Mouse (Mus musculus) heart, postnatal 14 days (tissue): ENCODE measurements around the gene Sowaha. TPM values are rescaled to one million over a fixed set of nuclear protein-coding genes. Genes with fewer than 3 reads are reported as not detected.

ENCODE experiments used
- DNase-seq, 2 experiments: peaks; one replicate each; pipeline ENCODE4 v3.0.0; 2021 to 2022
- intact Hi-C: fragments of 180-260 bp; cut with DNase I; formaldehyde crosslinking; loops from one replicate; pipeline ENCODE4 v1.15.1; 2025
- total RNA-seq, 2 experiments: library from RNA; stranded (reverse); gene quantifications; 2 replicates each; pipeline ENCODE4 v1.2.3; 2021

The Sowaha gene
- total RNA-seq, 2 experiments from 2014 or later = 0.07 TPM

- intact Hi-C loops = no loop called here
- DNase-seq = peak in 1 of 2 experiments; percentile 22
Observed at GRCm38 (mm10) chr11:53478383-53479170, 1.5 kb downstream of the Sowaha start.

GRCm38 (mm10) chr11:53477833-53478232, 2.2 kb downstream of the Sowaha start:
- no peak for DNase-seq
- intact Hi-C loops = no loop called here

- intact Hi-C loops = no loop called here
- DNase-seq = no peak
Observed at GRCm38 (mm10) chr11:53475620-53476019, 4.5 kb downstream of the Sowaha start.

- no peak for DNase-seq
- intact Hi-C loops = loop anchor here (5.0 kb wide), 2 partner anchors 110 to 265 kb away; no protein-coding TSS in a partner anchor
Observed at GRCm38 (mm10) chr11:53472709-53473108, 7.4 kb downstream of the Sowaha start.

- intact Hi-C loops = loop anchor here (2.0 to 5.0 kb wide), 4 partner anchors 39 to 267 kb away; no protein-coding TSS in a partner anchor
Observed at GRCm38 (mm10) chr11:53469968-53470695, 9.9 kb downstream of the Sowaha start, which contains the start of gene Gm9837. Gene Gm9837 (minus strand): TSS chr11:53470479.

GRCm38 (mm10) chr11:53469294-53469967, 10.6 kb downstream of the Sowaha start:
- DNase-seq = no peak
- intact Hi-C loops = no loop called here

More at GRCm38 (mm10) chr11:53469968-53470695, 9.9 kb downstream of the Sowaha start, which contains the start of gene Gm9837:
- peak; percentile 91 to 95 for DNase-seq

- peak; percentile 78 to 88 for DNase-seq
- intact Hi-C loops = no loop called here
Observed at GRCm38 (mm10) chr11:53466231-53466971, 13.7 kb downstream of the Sowaha start.

GRCm38 (mm10) chr11:53463551-53464424, 16.3 kb downstream of the Sowaha start:
- DNase-seq = peak; percentile 19 to 27
- intact Hi-C loops = no loop called here

GRCm38 (mm10) chr11:53461727-53462126, 18.3 kb downstream of the Sowaha start:
- intact Hi-C loops = no loop called here
- DNase-seq = no peak

GRCm38 (mm10) chr11:53460192-53460591, 19.9 kb downstream of the Sowaha start:
- intact Hi-C loops = no loop called here
- DNase-seq = no peak

GRCm38 (mm10) chr11:53458996-53459395, 21.1 kb downstream of the Sowaha start:
- no peak for DNase-seq
- intact Hi-C loops = no loop called here

GRCm38 (mm10) chr11:53457372-53457954, 22.6 kb downstream of the Sowaha start:
- no peak for DNase-seq
- intact Hi-C loops = no loop called here

- DNase-seq = peak; percentile 75
- intact Hi-C loops = no loop called here
Observed at GRCm38 (mm10) chr11:53456474-53457371, 23.4 kb downstream of the Sowaha start, which contains the start of the genes Gm10447 and Shroom1. Gene Gm10447 (minus strand): TSS chr11:53457110. Gene Shroom1 (plus strand): TSS chr11:53457205.

GRCm38 (mm10) chr11:53453031-53453430, 27.0 kb downstream of the Sowaha start:
- DNase-seq = no peak
- intact Hi-C loops = no loop called here

GRCm38 (mm10) chr11:53452396-53452795, 27.7 kb downstream of the Sowaha start:
- no peak for DNase-seq
- intact Hi-C loops = no loop called here

- intact Hi-C loops = loop anchor here (2.0 kb wide), 1 partner anchor 37 kb away; no protein-coding TSS in a partner anchor
- no peak for DNase-seq
Observed at GRCm38 (mm10) chr11:53451361-53451760, 28.7 kb downstream of the Sowaha start.

GRCm38 (mm10) chr11:53450070-53450705, 29.9 kb downstream of the Sowaha start:
- intact Hi-C loops = loop anchor here (2.0 kb wide), 1 partner anchor 35 kb away; no protein-coding TSS in a partner anchor
- DNase-seq = no peak
